Mouse (Mus musculus) regulatory T cell (primary cell): Measurements from ENCODE around the gene Golga5.
"Not testable (repeated sequence)": the region's sequence is repeated elsewhere in the genome, so short reads cannot be mapped to it uniquely, and the experiment has no call there.

ENCODE experiments used
- in situ Hi-C: fragments of 300-600 bp; cut with MboI, MseI; formaldehyde crosslinking; loops from one replicate; pipeline ENCODE4 v1.15.1; 2025; ENCODE audit warnings: high pct_unique_total_duplicates

Gene Golga5

DNA sequence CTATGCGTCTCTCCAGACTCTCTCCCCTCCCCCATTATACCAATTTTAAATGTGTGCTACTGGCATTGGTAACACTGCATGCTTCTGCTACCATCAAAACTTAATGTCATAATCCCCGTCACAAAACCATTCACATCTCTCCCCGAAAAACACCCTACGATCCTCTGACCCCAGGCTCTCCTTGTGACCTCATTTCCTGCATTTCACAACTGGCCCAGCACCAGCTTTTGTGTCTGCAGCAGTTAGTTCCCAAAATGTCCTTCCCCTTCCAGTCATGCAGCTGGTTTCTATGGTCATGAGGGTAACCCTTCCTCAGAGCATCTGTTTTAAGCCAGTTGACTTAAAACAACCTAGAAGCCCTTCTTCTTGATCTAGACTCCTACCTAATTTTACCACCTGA, 23.5 kb upstream of the Golga5 start:
- in situ Hi-C loops: no loop called here

- in situ Hi-C loops: no loop called here
Measured at GRCm38 (mm10) chr12:102450437-102450836, 18.5 kb upstream of the Golga5 start.

DNA sequence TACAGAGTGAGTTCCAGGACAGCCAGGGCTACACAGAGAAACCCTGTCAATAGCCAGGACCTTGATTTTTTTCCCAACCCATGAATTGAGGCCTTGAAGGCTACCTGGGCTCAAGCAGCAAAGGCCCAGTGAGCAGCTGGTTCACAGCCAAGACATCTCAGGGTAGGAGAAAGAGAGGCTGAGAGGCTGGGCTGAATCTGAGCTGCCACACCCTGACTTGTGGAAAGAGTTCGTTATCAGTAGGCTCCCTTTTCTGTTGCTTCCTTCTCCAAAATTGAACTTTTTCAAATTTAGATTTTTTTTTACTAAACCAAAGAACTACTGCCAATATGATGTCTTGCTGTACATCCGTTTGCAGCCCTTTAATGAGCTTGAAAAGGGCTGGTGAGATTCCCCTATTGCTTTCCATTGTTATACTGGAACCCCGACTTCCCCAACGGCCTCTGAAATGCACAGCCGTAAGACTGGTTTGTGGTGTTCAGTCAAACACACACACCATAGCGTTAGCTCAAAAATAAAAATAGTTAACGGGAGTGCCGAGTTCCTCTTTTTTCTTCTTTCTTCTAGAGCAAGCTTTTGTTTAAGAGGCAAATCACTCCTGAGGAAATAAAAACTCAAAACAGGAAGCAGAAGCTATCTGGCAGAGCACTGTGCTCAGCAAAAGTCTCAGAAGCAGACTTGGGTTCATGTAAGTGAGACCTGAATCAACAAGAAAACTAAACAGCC, 17.6 kb upstream of the Golga5 start:
- in situ Hi-C loops: no loop called here

DNA sequence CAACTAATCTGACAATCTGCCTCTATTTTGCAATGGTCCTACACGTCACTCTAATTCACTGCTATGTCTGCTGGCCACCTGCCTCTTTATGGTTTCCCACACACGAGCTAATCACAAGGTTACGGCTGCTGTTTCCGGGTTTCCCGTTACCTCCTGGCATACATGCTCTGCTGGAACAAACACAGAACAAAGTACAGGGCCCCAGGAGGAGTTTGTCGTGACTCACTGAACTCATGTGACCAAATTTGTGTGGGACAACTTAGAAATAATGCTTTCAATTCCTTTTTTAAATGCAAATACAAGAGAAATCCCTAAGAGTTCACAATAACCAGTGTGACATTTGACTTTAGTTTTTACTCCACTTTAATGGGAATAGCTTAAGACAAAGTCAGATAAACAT, 15.4 kb upstream of the Golga5 start:
- in situ Hi-C loops: no loop called here

GRCm38 (mm10) chr12:102456467-102457193, 12.3 kb upstream of the Golga5 start:
- in situ Hi-C loops: loop anchor here (5.0 kb wide), 1 partner anchor 59 kb away; no protein-coding TSS in a partner anchor

DNA sequence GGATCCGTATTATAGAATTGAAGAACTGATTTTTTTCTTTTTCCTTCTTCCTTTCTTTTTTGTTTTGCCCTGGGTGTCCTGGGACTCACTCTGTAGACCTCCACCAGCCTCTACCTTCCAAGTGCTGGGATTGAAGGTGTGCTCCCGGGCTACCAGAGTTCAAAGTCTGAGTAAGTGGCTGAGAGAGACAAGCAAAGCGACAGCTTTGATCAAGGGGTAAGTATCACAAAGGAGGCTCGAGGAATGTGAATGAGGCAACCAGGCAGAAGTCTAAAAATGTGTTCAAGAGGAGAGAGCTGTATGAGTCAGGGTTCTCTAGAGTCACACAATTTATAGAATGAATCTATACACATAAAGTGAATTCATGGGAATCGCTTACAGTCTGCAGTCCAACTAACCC, 8.9 kb upstream of the Golga5 start:
- in situ Hi-C loops: loop anchor here (10.0 kb wide), 1 partner anchor 1365 kb away; no protein-coding TSS in a partner anchor

DNA sequence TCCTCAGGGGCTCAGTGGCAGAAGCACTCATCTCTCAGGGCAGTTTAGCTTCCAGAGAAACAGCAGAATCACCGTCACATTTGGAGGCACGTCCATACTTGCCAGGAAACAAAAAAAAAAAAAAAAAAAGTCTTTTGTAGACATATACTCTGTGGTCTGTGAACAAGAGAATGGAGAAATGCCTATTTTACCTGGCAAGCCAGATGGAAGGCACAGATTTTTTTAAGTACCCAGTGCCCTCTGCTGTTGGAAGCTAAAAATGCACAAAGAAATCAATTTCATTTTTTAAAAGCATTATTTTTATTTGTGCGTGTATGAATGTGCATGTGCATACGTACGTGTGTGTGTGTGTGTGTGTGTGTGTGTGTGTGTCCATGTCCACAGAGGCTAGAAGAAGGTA, 7.8 kb upstream of the Golga5 start:
- in situ Hi-C loops: loop anchor here (10.0 kb wide), 1 partner anchor 1366 kb away; no protein-coding TSS in a partner anchor

- in situ Hi-C loops: loop anchor here (10.0 kb wide), 1 partner anchor 1370 kb away; no protein-coding TSS in a partner anchor
Measured at GRCm38 (mm10) chr12:102464650-102465049, 4.3 kb upstream of the Golga5 start.

DNA sequence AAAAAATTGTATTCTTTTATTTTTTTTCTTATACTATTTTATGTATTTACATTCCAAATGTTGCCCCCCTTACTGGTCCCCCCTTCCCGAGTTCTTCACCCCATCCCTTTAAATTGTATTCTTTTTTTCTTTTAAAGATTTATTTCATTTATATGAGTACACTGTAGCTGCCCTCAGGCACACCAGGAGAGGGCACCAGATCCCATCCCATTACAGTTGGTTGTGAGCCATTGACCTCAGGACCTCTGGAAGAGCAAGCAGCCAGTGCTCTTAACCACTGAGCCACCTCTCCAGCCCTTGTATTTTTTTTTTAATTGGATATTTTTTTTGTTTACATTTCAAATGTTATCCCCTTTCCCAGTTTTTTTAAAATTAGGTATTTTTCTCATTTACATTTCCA, 799 bp upstream of the Golga5 start:
- in situ Hi-C loops: loop anchor here (10.0 kb wide), 1 partner anchor 1373 kb away; no protein-coding TSS in a partner anchor

DNA sequence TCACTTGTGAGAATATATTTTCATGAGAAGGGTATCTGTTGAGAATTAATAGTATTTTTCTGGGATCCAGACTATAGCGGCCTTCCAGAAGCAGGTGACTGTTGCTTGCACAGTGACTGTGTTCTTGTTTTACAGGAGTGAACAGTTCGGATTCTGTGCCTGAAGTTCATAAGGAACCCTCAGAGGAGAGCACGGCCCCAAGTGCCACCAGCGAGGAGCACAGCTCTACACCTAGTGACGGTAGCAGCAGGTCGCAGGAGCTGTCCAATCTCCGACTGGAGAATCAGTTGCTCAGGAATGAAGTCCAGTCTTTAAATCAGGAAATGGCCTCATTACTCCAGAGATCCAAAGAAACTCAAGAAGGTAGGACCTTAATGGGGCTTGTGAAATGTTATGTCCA, 5.5 kb downstream of the Golga5 start:
- in situ Hi-C loops: no loop called here

DNA sequence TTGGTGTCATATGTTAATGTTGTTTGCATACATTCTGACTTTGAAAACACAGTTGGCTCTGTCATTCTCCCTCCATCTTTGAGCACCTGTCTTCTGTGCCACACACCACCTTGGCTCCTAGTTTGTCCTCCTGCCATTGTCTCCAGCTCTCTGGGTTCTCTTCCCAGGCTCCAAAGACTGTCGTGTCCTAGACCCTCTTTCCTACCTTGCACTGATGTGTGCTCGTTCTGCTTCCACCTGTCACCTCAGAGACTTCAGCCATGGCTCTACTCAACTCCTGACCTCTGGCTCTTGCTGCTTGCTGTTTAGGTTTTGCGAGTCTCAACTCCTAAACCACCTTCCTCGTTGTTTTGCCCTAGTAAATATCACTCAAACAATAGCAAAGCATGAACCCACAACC, 11.5 kb downstream of the Golga5 start:
- in situ Hi-C loops: no loop called here

- in situ Hi-C loops: no loop called here
Measured at GRCm38 (mm10) chr12:102484946-102485345, 16.0 kb downstream of the Golga5 start.

- in situ Hi-C loops: no loop called here
Measured at GRCm38 (mm10) chr12:102491911-102492310, 23.0 kb downstream of the Golga5 start.

DNA sequence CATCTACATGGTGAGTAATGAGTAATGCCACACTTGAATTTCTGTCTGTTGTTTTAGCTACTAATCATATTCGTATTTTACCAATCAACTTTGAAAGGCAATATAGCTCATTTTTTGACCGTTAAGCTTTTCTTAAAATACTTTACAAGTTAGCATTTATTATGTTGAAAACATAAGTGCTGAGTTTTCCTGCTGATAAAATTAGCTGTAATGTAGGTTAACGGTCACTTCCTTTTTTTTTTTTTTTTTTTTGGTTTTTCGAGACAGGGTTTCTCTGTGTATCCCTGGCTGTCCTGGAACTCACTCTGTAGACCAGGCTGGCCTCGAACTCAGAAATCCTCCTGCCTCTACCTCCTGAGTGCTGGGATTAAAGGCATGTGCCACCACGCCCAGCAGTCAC, 26.8 kb downstream of the Golga5 start:
- in situ Hi-C loops: not testable (repeated sequence)

DNA sequence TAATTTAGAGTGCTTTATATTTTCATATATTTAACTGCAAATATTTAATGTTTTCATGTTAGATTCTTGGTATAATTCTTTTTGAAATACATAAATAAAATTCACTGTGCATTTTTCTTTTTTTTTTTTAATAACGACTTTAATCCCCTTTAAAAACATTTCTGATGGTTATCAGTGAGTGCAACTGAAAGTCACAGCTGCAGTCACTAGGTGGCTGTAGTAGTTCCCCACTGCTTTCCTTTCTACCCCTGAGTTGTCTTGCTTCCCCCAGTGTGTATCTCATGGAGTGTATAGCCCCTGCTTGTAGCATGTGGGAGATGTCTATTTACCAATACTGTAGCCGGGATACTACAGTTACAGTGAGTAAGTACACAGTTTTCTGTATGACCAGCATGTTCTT, 29.0 kb downstream of the Golga5 start:
- in situ Hi-C loops: no loop called here

DNA sequence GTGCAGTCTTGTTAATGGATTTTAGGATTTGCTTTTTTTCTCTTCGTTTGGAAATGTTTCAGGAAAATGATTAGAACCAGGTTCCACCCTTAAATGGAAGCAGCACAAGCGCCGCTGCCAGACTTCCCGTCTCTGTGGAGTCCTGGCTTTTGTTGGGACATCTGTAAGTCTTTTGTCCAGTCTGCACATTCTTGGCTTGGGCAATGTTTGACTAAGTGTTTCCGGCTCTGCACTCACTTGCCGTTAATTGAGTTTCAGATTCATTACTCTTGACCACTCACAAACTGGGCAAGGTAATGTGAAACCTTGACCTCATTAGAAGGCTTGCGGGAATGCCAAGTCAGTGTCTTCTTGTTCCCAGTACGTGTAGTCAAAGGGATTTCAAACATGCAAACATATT, 29.8 kb downstream of the Golga5 start:
- in situ Hi-C loops: no loop called here

GRCm38 (mm10) chr12:102499210-102499609, 30.3 kb downstream of the Golga5 start:
- in situ Hi-C loops: no loop called here

- in situ Hi-C loops: loop anchor here (5.0 to 25.0 kb wide), 2 partner anchors 78 to 238 kb away; partner anchors contain the start of genes Moap1 and Tmem251
Measured at GRCm38 (mm10) chr12:102499723-102500122, 30.8 kb downstream of the Golga5 start.

DNA sequence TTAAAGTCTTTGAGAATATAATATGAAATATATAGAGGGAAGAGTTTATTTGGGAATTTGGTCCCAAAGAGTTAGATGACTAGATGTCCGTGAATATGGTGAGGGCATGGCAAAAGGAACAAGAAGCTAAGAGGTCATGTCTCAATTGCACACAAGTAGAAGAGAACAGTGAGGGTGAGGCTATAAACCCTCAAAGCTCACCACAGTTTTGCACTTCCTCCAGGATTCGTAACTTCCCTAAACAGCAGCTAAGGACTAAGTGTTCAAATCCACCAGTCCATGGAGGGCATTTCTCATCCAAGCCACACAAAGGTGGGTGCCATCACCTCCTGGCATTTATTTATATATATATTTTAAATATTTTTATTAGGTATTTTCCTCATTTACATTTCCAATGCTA, 32.1 kb downstream of the Golga5 start:
- in situ Hi-C loops: loop anchor here (5.0 to 25.0 kb wide), 2 partner anchors 76 to 236 kb away; partner anchors contain the start of genes Moap1 and Tmem251

DNA sequence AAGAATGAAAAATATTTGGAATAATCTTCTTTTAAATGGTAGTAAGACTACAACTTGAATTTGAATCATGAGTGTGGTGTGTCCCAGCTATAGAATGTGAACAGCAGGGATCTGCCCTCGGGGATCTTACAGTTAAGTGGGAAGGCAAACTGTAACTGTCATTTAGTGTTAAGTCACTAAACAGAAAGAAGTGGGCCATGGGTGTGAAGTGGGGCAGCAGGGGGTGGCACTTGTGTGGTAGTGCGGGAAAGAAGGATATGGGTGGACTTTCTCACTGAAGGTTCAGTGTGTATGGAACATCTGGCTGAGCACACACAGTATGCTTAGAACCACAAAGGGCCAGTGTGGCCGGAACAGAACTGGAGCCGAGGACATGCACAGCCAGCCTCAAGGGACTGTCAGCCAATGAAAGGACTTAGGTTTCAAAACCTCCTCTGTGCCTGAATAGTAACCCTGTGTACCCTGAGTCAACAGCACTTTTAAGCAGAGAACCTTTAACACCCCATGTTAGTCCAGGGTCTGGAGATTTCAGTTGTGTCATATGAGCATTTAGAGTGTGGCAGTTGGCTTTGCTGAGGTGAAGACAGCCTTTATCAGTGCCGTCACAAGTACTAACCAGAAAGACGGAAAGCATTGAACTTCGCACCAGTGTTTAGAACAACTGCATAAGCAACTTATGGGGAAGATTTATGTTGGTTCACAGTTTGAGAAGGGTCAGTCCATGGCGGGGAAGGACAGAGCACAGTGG, 33.1 kb downstream of the Golga5 start:
- in situ Hi-C loops: loop anchor here (5.0 to 25.0 kb wide), 2 partner anchors 75 to 235 kb away; partner anchors contain the start of genes Moap1 and Tmem251

GRCm38 (mm10) chr12:102505131-102505713, 36.3 kb downstream of the Golga5 start:
- in situ Hi-C loops: loop anchor here (25.0 kb wide), 1 partner anchor 232 kb away; the partner anchor contains the start of genes Moap1 and Tmem251
